Mouse (Mus musculus) ES-E14 (cell line): Measurements from ENCODE around the gene Dbf4. TPM values are rescaled to one million over a fixed set of nuclear protein-coding genes. Genes with fewer than 3 reads are reported as not detected.

Source experiments
- DNase-seq: peaks from one replicate; pipeline ENCODE4 v3.0.0-alpha.2; 2013; ENCODE audit warnings: low read depth, low spot score
- H3K27ac ChIP-seq: 2 replicates; pipeline ENCODE4 v1.5.1; 2012; ENCODE audit warnings: low read depth, mild to moderate bottlenecking, low read length, moderate library complexity, mixed read lengths; ENCODE audit not compliant: poor library complexity, insufficient read depth, severe bottlenecking
- H3K36me3 ChIP-seq: 2 replicates; pipeline ENCODE4 v1.6.1; 2012; ENCODE audit warnings: mild to moderate bottlenecking, low read length, moderate library complexity, mixed read lengths; ENCODE audit not compliant: control insufficient read depth, poor library complexity, insufficient read depth, severe bottlenecking
- H3K4me1 ChIP-seq, 2 experiments: fragments of 150-350 bp in 1 of 2; sonication (generic) in 1 of 2; 2 replicates each; pipeline ENCODE4 v1.6.1; 2012; ENCODE audit warnings: low read length in 2 of 2, mild to moderate bottlenecking in 1 of 2, mixed read lengths in 1 of 2; ENCODE audit not compliant: control insufficient read depth in 2 of 2, insufficient read depth in 2 of 2, poor library complexity in 1 of 2
- H3K4me3 ChIP-seq, 2 experiments: fragments of 150-350 bp in 1 of 2; sonication (generic) in 1 of 2; 2 replicates each; pipeline ENCODE4 v1.5.1; 2012; ENCODE audit warnings: low read length in 2 of 2, low read depth in 1 of 2, mild to moderate bottlenecking in 1 of 2, mixed read lengths in 1 of 2; ENCODE audit not compliant: insufficient read depth in 1 of 2, poor library complexity in 1 of 2, severe bottlenecking in 1 of 2
- H3K9ac ChIP-seq: 2 replicates; pipeline ENCODE4 v1.6.1; 2012; ENCODE audit warnings: low read depth, mild to moderate bottlenecking, low read length, mixed read lengths; ENCODE audit not compliant: poor library complexity, insufficient read depth, severe bottlenecking
- H3K9me3 ChIP-seq: fragments of 150-350 bp; sonication (generic); 2 replicates; pipeline ENCODE4 v1.6.1; 2012; ENCODE audit warnings: low read depth, mild to moderate bottlenecking, low read length; ENCODE audit not compliant: control insufficient read depth, insufficient read depth
- CHD2 ChIP-seq: IDR thresholded peaks from 2 replicates; pipeline ENCODE4 v1.6.1; 2014; ENCODE audit warnings: mild to moderate bottlenecking, low read depth, low read length, inconsistent platforms
- HCFC1 ChIP-seq: IDR thresholded peaks from 2 replicates; pipeline ENCODE4 v1.6.1; 2012; ENCODE audit warnings: low read length, inconsistent platforms, borderline replicate concordance; ENCODE audit not compliant: insufficient read depth
- MAFK ChIP-seq: IDR thresholded peaks from 2 replicates; pipeline ENCODE4 v1.6.1; 2014; ENCODE audit warnings: mild to moderate bottlenecking, low read depth, low read length, inconsistent platforms; ENCODE audit not compliant: insufficient read depth
- ZC3H11A ChIP-seq: IDR thresholded peaks from 2 replicates; pipeline ENCODE4 v1.6.1; 2012; ENCODE audit warnings: low read depth, mild to moderate bottlenecking, inconsistent platforms, low read length, borderline replicate concordance
- ZNF384 ChIP-seq: IDR thresholded peaks from 2 replicates; pipeline ENCODE4 v1.6.1; 2012; ENCODE audit warnings: low read depth, low read length, inconsistent platforms
- in situ Hi-C, 2 experiments: fragments of 600-800 bp; cut with MboI; formaldehyde crosslinking; loops; one replicate each; pipeline ENCODE4 v1.15.1; 2025; ENCODE audit warnings: low sequenced_read_pairs in 2 of 2, inconsistent platforms in 1 of 2; ENCODE audit not compliant: unreplicated experiment in 2 of 2
- total RNA-seq: library from RNA; depleted of rRNA; stranded (reverse); fragments of 300-350 nt; gene quantifications from 2 replicates; pipeline ENCODE4 v1.2.3, GENCODE M21; 2012

Gene Dbf4
- total RNA-seq, 1 experiment: 109 TPM

DNA sequence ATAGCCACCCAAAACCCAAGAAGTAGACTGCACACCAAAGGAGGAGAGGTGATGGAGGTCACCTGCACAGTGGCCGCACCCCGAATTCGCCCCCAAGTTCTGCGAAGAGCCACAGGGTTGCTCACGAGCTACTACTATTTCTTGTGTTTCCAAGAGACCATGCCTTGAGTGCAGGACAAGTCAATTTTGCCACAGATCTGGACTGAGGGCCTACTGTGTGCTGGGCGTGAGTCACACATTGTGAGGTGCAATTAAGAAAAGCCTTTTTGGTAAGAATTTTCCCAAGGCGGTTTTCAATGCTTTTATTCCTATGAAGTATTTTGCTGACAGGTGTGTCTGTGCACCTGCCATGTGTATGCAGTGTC lies 54.2 kb downstream of the Dbf4 start:
- in situ Hi-C loops: no loop called here
- H3K27ac ChIP-seq: no peak overlapping the region
- TF ChIP-seq CHD2 (no peak), ZC3H11A (no peak), HCFC1 (no peak), MAFK (no peak), ZNF384 (no peak)
- no peaks in the 10 kb centered on the region for H3K9me3 ChIP-seq
- H3K9ac ChIP-seq: no peak overlapping the region
- H3K4me3 ChIP-seq: peak overlapping the region; percentile 76 to 86; a peak in 3 of 4 replicates
- no peaks in the 10 kb centered on the region for H3K4me1 ChIP-seq
- DNase-seq: no peak
- H3K36me3 ChIP-seq: no peaks in the 10 kb centered on the region

DNA sequence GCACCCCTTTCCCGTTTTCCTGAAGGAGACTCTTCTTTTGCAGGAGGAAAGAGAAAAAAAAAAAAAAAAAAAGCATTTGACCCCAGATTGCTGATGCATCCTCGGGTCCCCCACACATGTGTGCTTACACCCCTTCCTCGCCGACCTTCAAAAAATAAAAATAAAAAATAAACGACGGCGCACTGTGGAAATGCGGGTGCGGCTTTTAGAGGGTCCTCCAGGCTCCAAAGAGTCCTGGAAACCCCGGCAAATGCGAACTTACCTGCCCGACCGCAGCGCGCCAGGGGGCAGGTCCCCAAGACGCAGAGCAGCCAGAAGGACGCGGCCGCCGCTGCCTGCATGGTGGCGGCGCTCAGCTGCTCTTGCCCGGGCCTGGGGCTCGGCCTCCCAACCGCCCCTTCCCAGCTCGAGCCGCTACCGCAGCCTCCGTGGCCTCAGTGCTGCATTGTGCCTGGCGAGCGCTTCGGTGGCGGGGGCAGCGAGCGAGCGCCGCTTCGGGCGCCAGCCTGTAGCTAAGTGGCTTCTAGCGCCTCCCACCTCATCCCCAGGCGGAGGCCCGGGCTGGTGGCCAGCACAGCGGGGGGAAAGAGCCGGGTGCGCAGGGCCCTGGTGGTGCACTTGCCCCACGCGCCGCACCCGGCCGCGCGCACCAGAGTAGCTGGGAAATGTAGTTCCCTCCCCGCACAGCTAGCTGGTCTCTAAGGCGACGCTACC lies 54.7 kb downstream of the Dbf4 start, which contains the start of gene Adam22:
TSS of gene Adam22 (minus strand) at position 547 of the 714 bp plus-strand sequence.
- TF ChIP-seq MAFK (no peak), ZNF384 (0 out of 2 replicates have a peak, but pooled peaks have one; percentile 34), CHD2 (no peak), ZC3H11A (no peak), HCFC1 (peak; percentile 92)
- in situ Hi-C loops: no loop called here
- Histone ChIP-seq H3K27ac (no peak within 1 kb of the TSS), H3K9ac (peak within 1 kb of the TSS; percentile 83), H3K4me1 (no peaks in the 10 kb centered on the region), H3K36me3 (no peaks in the 10 kb centered on the region), H3K4me3 (peak within 1 kb of the TSS; percentile 76 to 86), H3K9me3 (no peaks in the 10 kb centered on the region)
- DNase-seq: peak; percentile 56

DNA sequence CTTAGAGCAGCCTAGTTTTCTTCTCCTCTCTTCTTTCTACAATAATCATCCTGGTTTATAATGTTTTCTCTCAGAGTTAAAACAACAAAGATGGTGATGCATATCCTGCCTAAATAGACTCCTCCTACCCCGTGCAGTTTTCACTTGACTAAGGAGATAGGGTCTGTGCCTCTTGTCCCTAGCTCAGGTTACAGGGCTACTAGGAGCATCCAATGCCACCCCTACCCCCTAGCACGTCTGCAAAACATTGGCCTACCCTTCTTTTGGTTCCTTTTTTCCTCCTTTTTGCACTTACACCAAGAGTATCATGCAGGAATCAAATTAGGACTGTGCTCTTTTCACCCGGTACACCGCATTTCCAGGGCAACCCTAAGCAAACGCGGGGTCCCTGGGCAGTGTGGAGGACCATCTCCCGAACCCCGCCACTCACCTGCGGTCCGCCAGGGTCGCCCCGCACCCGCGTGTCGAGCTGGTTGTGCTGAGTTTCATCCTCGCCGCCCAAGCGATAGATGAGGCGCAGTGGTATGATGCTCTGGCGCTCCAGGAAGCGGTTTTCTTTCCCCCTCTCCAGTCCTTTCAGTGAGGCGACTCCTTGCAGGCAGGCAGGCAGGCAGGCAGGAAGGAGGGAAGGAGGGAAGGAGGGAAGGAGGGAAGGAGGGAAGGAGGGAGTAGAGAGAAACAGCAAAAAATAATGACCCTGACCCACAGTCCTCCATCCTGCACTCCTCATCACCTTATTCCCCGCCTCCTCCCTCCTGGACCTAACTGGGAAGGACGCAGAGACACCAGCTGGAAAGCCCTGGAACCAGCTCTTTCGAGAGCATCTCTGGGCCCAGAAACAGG lies 55.5 kb downstream of the Dbf4 start:
- DNase-seq: no peak
- no peaks in the 10 kb centered on the region for H3K4me1 ChIP-seq
- no peak for TF ChIP-seq MAFK
- TF ChIP-seq CHD2: no peak
- no peak for TF ChIP-seq ZNF384
- TF ChIP-seq ZC3H11A: no peak
- no peak for TF ChIP-seq HCFC1
- H3K9me3 ChIP-seq: no peaks in the 10 kb centered on the region
- in situ Hi-C loops: no loop called here
- no peaks in the 10 kb centered on the region for H3K36me3 ChIP-seq
- peak overlapping the region; percentile 83 for H3K9ac ChIP-seq
- peak overlapping the region; percentile 76 to 86 for H3K4me3 ChIP-seq
- H3K27ac ChIP-seq: no peak overlapping the region

DNA sequence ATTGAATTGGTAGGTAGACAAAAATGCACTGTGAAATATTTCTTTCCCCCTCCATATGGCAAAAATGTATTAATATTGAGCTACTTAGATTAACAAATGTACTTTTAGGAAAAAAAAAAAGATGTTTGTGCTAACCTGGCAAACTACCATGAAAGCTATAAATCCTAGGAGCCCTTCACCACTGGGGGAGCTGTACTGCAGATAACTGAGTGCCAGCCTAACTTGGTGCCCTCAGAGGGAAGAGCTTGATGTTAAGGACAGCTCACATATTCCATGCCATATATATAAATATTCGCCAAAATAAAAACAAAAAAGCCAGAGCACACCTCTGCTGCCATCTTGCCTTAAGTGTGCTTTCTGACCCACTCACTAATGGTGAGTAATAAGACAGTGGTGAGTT lies 60.2 kb downstream of the Dbf4 start:
- DNase-seq: no peak
- no peaks in the 10 kb centered on the region for H3K4me1 ChIP-seq
- H3K4me3 ChIP-seq: no peak overlapping the region
- TF ChIP-seq ZC3H11A (no peak), CHD2 (no peak), MAFK (no peak), HCFC1 (no peak), ZNF384 (no peak)
- H3K9ac ChIP-seq: no peak overlapping the region
- H3K36me3 ChIP-seq: no peaks in the 10 kb centered on the region
- no peak overlapping the region for H3K27ac ChIP-seq
- in situ Hi-C loops: no loop called here
- H3K9me3 ChIP-seq: no peaks in the 10 kb centered on the region
